Mouse (Mus musculus): ENCODE results near the gene Lect2.

DNA sequence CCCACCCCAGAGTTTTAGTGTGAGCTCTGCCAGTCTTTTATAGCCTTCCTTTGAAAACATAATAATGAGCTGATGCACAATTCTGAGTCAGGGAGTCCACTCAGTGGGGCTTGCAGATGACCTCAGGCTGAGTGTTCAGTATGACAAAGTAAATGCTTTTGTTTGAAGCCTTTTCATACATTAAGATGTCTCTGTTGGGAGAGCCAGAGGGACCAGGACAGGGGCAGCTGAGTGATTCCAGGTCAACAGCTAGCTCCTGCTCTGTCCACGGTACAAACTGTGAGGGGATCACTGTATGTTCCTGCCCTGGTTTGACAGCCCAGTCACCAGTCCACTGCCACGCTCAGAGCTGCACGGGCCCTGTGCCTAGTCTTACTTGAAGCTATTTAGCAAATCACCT is 34.4 kb upstream of the Lect2 start:
- TF ChIP-seq CTCF (IDR thresholded peaks at IDR 0.05; ENCODE audit: low read depth) (no peak), EP300 (IDR thresholded peaks at IDR 0.05; ENCODE audit: low read depth) (no peak)

All from heart, postnatal 0 days (tissue).